Mouse (Mus musculus) midbrain, embryonic 11.5 days (tissue): ENCODE data around the gene Cdh18. TPM values are rescaled to one million over a fixed set of nuclear protein-coding genes. Genes with fewer than 3 reads are reported as not detected.
A peak's percentile ranks its signal among the peaks of the same experiment; 100 is the strongest.
"Not testable (repeated sequence)": the region's sequence is repeated elsewhere in the genome, so short reads cannot be mapped to it uniquely, and the experiment has no call there.

Source experiments
- ATAC-seq: fragments of 200-750 bp; cut with Nextera tagmentation; 2 replicates; pipeline ENCODE4 v1.8.0; 2017; ENCODE audit warnings: moderate TSS enrichment, moderate library complexity; ENCODE audit not compliant: low FRiP score
- DNase-seq: peaks from one replicate; pipeline ENCODE4 v3.0.0; 2015; ENCODE audit warnings: low spot score; ENCODE audit errors: missing footprints
- H3K27ac ChIP-seq: fragments of 300-500 bp; sonication (generic); 2 replicates; pipeline ENCODE4 v1.5.1; 2014; ENCODE audit warnings: low read depth, low read length
- H3K27me3 ChIP-seq: fragments of 300-500 bp; sonication (generic); 2 replicates; pipeline ENCODE4 v1.6.1; 2014; ENCODE audit warnings: mild to moderate bottlenecking, low read length, moderate library complexity, mixed read lengths; ENCODE audit not compliant: control insufficient read depth, insufficient read depth
- H3K36me3 ChIP-seq: fragments of 300-500 bp; sonication (generic); 2 replicates; pipeline ENCODE4 v1.6.1; 2014; ENCODE audit warnings: mild to moderate bottlenecking, low read length, moderate library complexity, mixed read lengths; ENCODE audit not compliant: control insufficient read depth, insufficient read depth
- H3K4me1 ChIP-seq: fragments of 300-500 bp; sonication (generic); 2 replicates; pipeline ENCODE4 v1.6.1; 2014; ENCODE audit warnings: low read length; ENCODE audit not compliant: control insufficient read depth, insufficient read depth
- H3K4me2 ChIP-seq: fragments of 300-500 bp; sonication (generic); 2 replicates; pipeline ENCODE4 v1.6.1; 2014; ENCODE audit warnings: mild to moderate bottlenecking, moderate library complexity
- H3K4me3 ChIP-seq: fragments of 300-500 bp; sonication (generic); 2 replicates; pipeline ENCODE4 v1.5.1; 2014; ENCODE audit warnings: low read depth, low read length
- H3K9ac ChIP-seq: fragments of 300-500 bp; sonication (generic); 2 replicates; pipeline ENCODE4 v1.6.1; 2014; ENCODE audit warnings: low read length
- H3K9me3 ChIP-seq: fragments of 300-500 bp; sonication (generic); 2 replicates; pipeline ENCODE4 v1.6.1; 2016; ENCODE audit warnings: low read length; ENCODE audit not compliant: control insufficient read depth
- WGBS: fragments of 180-500 bp; shearing (Covaris S2); extraction: QIAGEN DNeasy Blood & Tissue Kit; methylation state at CpG from one replicate; pipeline ENCODE4 v1.1.7; 2014; 5-methylcytosine and 5-hydroxymethylcytosine counted together
- polyA plus RNA-seq: library from polyadenylated mRNA; unstranded; fragments of >200 nt; fragmentation: Nextera tagmentation; extraction: Ambion mirVana; gene quantifications from 2 replicates; pipeline ENCODE4 v1.2.1, GENCODE M21; 2014

Gene Cdh18
- polyA plus RNA-seq, 1 experiment from 2014 or later, result 0.42 TPM

DNA sequence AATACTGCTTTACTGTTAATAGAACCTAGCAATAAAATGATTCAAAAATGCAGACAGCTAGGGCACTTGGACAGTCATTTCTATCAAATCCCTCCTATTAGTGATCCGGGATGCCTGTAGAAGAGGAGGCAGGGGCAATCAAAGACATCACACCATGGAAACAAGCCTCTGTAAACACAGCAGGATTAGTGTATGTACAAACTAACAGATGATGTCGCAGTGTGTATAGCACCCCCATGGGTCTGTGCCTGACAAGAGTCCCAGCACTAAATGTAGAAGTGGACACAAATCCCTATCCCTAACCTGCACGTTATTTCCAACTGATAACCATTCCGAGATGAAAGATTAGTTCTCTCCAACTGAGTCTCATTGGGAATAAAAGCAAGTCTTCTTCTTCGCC lies 547.8 kb downstream of the Cdh18 start:
- Histone ChIP-seq H3K4me3 (no peak overlapping the region), H3K27ac (no peak overlapping the region), H3K4me2 (no peak overlapping the region), H3K27me3 (no peaks in the 10 kb centered on the region), H3K9ac (no peak overlapping the region), H3K36me3 (no peaks in the 10 kb centered on the region), H3K4me1 (no peaks in the 10 kb centered on the region), H3K9me3 (no peaks in the 10 kb centered on the region)
- peak; percentile 74; the same call in 1 of the 2 replicates for ATAC-seq
- WGBS, result 80% methylated on average over 5 of the region's 5 CpGs
- DNase-seq, result no peak

DNA sequence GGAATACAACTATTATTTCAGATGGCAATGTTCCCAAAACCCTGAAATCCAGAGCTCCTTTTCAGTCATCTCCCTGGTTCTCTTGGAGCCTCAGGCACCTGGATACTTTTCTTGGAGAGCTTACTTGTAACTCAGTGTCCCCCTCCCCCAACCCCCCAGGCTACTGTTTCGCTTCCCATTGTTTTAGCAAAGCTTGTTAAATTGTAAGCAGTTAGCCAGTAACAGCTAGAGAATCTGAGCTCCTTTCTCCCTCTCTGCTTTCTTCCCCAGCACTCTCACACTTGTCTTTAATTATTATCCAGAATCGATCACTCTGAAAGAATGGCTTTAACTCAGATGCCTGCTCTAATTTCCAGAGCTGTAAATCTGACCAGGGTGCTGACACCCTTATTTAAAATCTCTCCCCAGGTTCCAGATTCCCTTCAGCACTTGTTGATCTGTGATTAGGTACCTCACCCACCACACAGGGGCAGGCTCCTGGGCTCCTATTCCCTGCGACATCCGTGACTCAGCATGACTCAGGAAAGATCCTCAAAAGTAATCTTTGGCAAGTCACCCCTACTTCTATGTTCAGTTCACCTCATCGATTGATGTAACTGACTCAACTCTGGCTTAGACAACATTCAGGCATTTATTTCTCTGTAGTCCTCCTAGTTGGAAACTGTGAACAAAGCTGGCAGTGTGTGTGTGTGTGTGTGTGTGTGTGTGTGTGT lies 556.0 kb downstream of the Cdh18 start:
- Histone ChIP-seq H3K27me3 (no peaks in the 10 kb centered on the region), H3K27ac (no peak overlapping the region), H3K4me2 (no peak overlapping the region), H3K36me3 (no peaks in the 10 kb centered on the region), H3K4me1 (no peaks in the 10 kb centered on the region), H3K4me3 (no peak overlapping the region), H3K9ac (no peak overlapping the region), H3K9me3 (no peaks in the 10 kb centered on the region)
- 40% methylated on average over 5 of the region's 5 CpGs for WGBS
- no peak for ATAC-seq
- no peak for DNase-seq

DNA sequence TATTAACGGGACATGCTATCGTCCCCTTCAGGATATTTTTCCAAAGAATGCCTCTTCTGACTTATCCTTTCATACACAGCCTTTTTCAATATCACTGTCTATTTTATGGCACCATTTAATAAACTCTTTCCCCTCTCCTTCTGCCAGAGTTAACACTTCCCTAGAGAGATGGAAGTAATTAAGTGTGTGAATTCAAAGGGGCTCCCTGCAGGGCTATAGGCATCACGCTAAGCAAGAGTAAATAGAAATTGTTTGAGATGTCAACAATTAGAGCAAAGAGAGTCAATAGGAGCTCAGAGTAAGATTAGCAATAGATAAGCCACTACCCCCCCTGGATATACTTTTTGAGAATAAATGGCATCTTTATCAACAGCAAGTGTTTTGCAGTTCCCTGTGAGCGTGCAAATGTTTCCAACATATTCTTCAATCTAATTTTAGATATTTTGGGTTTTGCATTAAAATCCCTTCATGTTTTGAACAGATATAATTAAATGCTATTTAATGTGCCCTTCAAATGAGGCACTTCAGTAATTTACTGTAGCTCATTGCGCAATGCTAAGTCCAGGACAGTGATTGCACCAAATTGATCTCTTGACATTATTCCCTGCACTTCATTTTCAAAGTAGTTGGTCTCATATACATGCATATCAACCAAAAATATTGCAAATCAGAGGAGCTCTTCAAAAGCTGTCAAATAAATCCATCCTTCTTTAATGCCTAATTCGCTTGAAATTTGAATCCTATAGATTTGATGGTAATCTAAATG lies 586.3 kb downstream of the Cdh18 start:
- peak; percentile 59; the same call in 1 of the 2 replicates for ATAC-seq
- Histone ChIP-seq H3K9me3 (no peaks in the 10 kb centered on the region), H3K9ac (no peak overlapping the region), H3K4me1 (no peaks in the 10 kb centered on the region), H3K27ac (no peak overlapping the region), H3K27me3 (no peaks in the 10 kb centered on the region), H3K36me3 (no peaks in the 10 kb centered on the region), H3K4me2 (no peak overlapping the region), H3K4me3 (no peak overlapping the region)
- WGBS, result 62% methylated on average over 6 of the region's 6 CpGs
- DNase-seq, result no peak

GRCm38 (mm10) chr15:23136971-23137370 lies 588.1 kb downstream of the Cdh18 start:
- no peak overlapping the region for H3K4me2 ChIP-seq
- no peaks in the 10 kb centered on the region for H3K27me3 ChIP-seq
- no peak for ATAC-seq
- no peaks in the 10 kb centered on the region for H3K9me3 ChIP-seq
- DNase-seq, result no peak
- no peaks in the 10 kb centered on the region for H3K4me1 ChIP-seq
- H3K36me3 ChIP-seq, result no peaks in the 10 kb centered on the region
- H3K4me3 ChIP-seq, result no peak overlapping the region
- 80% methylated on average over 3 of the region's 3 CpGs for WGBS
- no peak overlapping the region for H3K9ac ChIP-seq
- H3K27ac ChIP-seq, result no peak overlapping the region

DNA sequence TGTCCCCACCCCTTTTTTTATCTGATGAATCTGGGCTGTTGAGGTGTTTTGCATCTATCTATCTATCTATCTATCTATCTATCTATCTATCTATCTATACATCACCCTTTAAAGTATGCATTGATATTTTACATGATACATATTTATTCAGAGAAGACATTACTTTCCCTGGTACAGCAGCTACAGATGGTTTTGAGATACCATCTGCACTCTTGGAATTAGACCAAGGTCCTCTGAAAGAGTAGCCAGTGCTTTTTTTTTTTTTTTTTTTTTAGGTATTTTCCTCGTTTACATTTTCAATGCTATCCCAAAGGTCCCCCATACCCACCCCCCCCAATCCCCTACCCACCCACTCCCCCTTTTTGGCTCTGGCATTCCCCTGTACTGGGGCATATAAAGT lies 594.1 kb downstream of the Cdh18 start:
- not testable (repeated sequence) for H3K27ac ChIP-seq, H3K4me3 ChIP-seq, H3K9ac ChIP-seq, H3K4me2 ChIP-seq, H3K9me3 ChIP-seq, H3K36me3 ChIP-seq, H3K4me1 ChIP-seq, DNase-seq, ATAC-seq, H3K27me3 ChIP-seq
- WGBS, result no CpG with 5 or more reads among the region's 1 CpGs

- H3K27ac ChIP-seq, result no peak overlapping the region
Measured at GRCm38 (mm10) chr15:23155883-23156282, 607.1 kb downstream of the Cdh18 start.

DNA sequence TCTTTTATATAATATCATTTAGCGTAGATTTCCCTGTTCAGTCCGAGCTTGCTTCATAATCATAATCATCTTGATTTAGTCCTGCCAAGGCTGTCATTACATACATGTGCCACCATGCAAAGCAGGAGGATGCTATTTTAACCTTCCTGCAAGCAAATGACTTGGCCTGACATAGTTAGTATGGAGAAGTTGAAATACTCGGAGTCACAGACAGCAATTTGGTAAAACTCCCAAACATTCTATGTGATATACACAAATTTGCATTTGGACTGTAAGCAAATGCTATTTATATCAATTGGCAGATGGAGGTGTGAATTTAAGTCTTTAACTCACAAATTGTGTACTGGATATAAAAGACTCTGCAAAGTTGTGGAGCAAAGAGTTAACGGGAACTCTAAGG lies 616.0 kb downstream of the Cdh18 start:
- Histone ChIP-seq H3K27ac (no peak overlapping the region), H3K4me3 (no peak overlapping the region), H3K9me3 (no peaks in the 10 kb centered on the region), H3K4me2 (no peak overlapping the region), H3K9ac (no peak overlapping the region), H3K36me3 (no peaks in the 10 kb centered on the region), H3K27me3 (no peaks in the 10 kb centered on the region), H3K4me1 (no peaks in the 10 kb centered on the region)
- no peak for DNase-seq
- 94% methylated on average over 4 of the region's 4 CpGs for WGBS
- ATAC-seq, result no peak

More at GRCm38 (mm10) chr15:23155883-23156282, 607.1 kb downstream of the Cdh18 start:
- no peaks in the 10 kb centered on the region for H3K9me3 ChIP-seq
- H3K36me3 ChIP-seq, result no peaks in the 10 kb centered on the region
- no peaks in the 10 kb centered on the region for H3K4me1 ChIP-seq
- ATAC-seq (no peak), DNase-seq (no peak)
- WGBS, result 78% methylated on average over 2 of the region's 2 CpGs
- H3K4me2 ChIP-seq, result no peak overlapping the region
- no peaks in the 10 kb centered on the region for H3K27me3 ChIP-seq
- H3K4me3 ChIP-seq, result no peak overlapping the region
- no peak overlapping the region for H3K9ac ChIP-seq

- H3K9me3 ChIP-seq, result no peaks in the 10 kb centered on the region
- WGBS, result 80% methylated on average over 5 of the region's 5 CpGs
- no peak overlapping the region for H3K9ac ChIP-seq
- no peaks in the 10 kb centered on the region for H3K4me1 ChIP-seq
- no peaks in the 10 kb centered on the region for H3K27me3 ChIP-seq
- H3K4me3 ChIP-seq, result no peak overlapping the region
- no peaks in the 10 kb centered on the region for H3K36me3 ChIP-seq
- DNase-seq (no peak), ATAC-seq (no peak)
- H3K27ac ChIP-seq, result no peak overlapping the region
- no peak overlapping the region for H3K4me2 ChIP-seq
Measured at GRCm38 (mm10) chr15:23174623-23175022, 625.8 kb downstream of the Cdh18 start.

GRCm38 (mm10) chr15:23212068-23212467 lies 663.2 kb downstream of the Cdh18 start:
- DNase-seq (no peak), ATAC-seq (no peak)
- no peaks in the 10 kb centered on the region for H3K9me3 ChIP-seq
- H3K4me2 ChIP-seq, result no peak overlapping the region
- no peak overlapping the region for H3K9ac ChIP-seq
- no peak overlapping the region for H3K27ac ChIP-seq
- H3K36me3 ChIP-seq, result no peaks in the 10 kb centered on the region
- WGBS, result 89% methylated on average over 3 of the region's 3 CpGs
- H3K4me1 ChIP-seq, result no peaks in the 10 kb centered on the region
- H3K27me3 ChIP-seq, result no peaks in the 10 kb centered on the region
- no peak overlapping the region for H3K4me3 ChIP-seq
